Mouse (Mus musculus) myocyte (in vitro differentiated cells): ENCODE measurements around the gene Flot1. TPM values are rescaled to one million over a fixed set of nuclear protein-coding genes. Genes with fewer than 3 reads are reported as not detected.

Experiments used
- H3K27me3 ChIP-seq: one replicate; pipeline ENCODE4 v1.6.1; 2011; ENCODE audit not compliant: control insufficient read depth, insufficient read depth, insufficient read length
- H3K36me3 ChIP-seq: one replicate; pipeline ENCODE4 v1.6.1; 2011; ENCODE audit not compliant: control insufficient read depth, insufficient read depth
- H3K4me2 ChIP-seq: one replicate; pipeline ENCODE4 v1.6.1; 2011; ENCODE audit warnings: low read depth, control low read depth
- H3K4me3 ChIP-seq: one replicate; pipeline ENCODE4 v1.5.1; 2011; ENCODE audit warnings: mild to moderate bottlenecking, control low read depth, moderate library complexity
- H3K79me2 ChIP-seq: one replicate; pipeline ENCODE4 v1.6.1; 2011; ENCODE audit not compliant: control insufficient read depth, insufficient read depth
- H3ac ChIP-seq: one replicate; pipeline ENCODE4 v1.6.1; 2011; ENCODE audit not compliant: control insufficient read depth, insufficient read length
- CEBPB ChIP-seq: IDR thresholded peaks from 2 replicates; pipeline ENCODE4 v1.6.1; 2011; ENCODE audit warnings: mild to moderate bottlenecking, moderate library complexity; ENCODE audit not compliant: poor library complexity, insufficient read depth, severe bottlenecking
- E2F4 ChIP-seq: IDR thresholded peaks from one replicate; pipeline ENCODE4 v1.6.1; 2011; ENCODE audit warnings: mild to moderate bottlenecking, control low read depth, moderate library complexity; ENCODE audit not compliant: insufficient read depth
- MAX ChIP-seq: IDR thresholded peaks from one replicate; pipeline ENCODE4 v1.6.1; 2011; ENCODE audit warnings: low read depth, mild to moderate bottlenecking, control low read depth
- MYOD1 ChIP-seq, 3 experiments: IDR thresholded peaks; one replicate each; pipeline ENCODE4 v1.6.1; 2011; ENCODE audit warnings: control low read depth in 2 of 3, low read depth in 2 of 3, mild to moderate bottlenecking in 2 of 3, moderate library complexity in 1 of 3; ENCODE audit not compliant: insufficient read length in 2 of 3, control insufficient read depth in 1 of 3
- MYOG ChIP-seq, 3 experiments: IDR thresholded peaks; one replicate each; pipeline ENCODE4 v1.6.1; 2011; ENCODE audit warnings: control low read depth in 2 of 3, low read depth in 2 of 3, mild to moderate bottlenecking in 2 of 3; ENCODE audit not compliant: insufficient read length in 2 of 3, control insufficient read depth in 1 of 3, insufficient read depth in 1 of 3
- POLR2A ChIP-seq: IDR thresholded peaks from one replicate; pipeline ENCODE4 v1.6.1; 2011; ENCODE audit warnings: low read depth, mild to moderate bottlenecking, control low read depth, moderate library complexity; ENCODE audit not compliant: insufficient read length
- POLR2AphosphoS2 ChIP-seq: IDR thresholded peaks from one replicate; pipeline ENCODE4 v1.6.1; 2011; ENCODE audit warnings: low read depth, control low read depth; ENCODE audit not compliant: insufficient read length
- REST ChIP-seq: IDR thresholded peaks from one replicate; pipeline ENCODE4 v1.6.1; 2011; ENCODE audit warnings: mild to moderate bottlenecking, control low read depth, moderate library complexity; ENCODE audit not compliant: insufficient read depth, insufficient read length
- SRF ChIP-seq: IDR thresholded peaks from one replicate; pipeline ENCODE4 v1.6.1; 2011; ENCODE audit warnings: low read depth; ENCODE audit not compliant: control insufficient read depth, insufficient read length
- TCF12 ChIP-seq: IDR thresholded peaks from one replicate; pipeline ENCODE4 v1.6.1; 2011; ENCODE audit warnings: mild to moderate bottlenecking, control low read depth; ENCODE audit not compliant: poor library complexity, insufficient read depth, severe bottlenecking
- TCF3 ChIP-seq: IDR thresholded peaks from one replicate; pipeline ENCODE4 v1.6.1; 2011; ENCODE audit warnings: low read depth, control low read depth; ENCODE audit not compliant: insufficient read length
- USF1 ChIP-seq: IDR thresholded peaks from one replicate; pipeline ENCODE4 v1.6.1; 2011; ENCODE audit warnings: low read depth, mild to moderate bottlenecking, control low read depth, moderate library complexity
- polyA plus RNA-seq: library from polyadenylated mRNA; unstranded; fragments of >200 nt; fragmentation: generic; extraction: Trizol; gene quantifications from one replicate; pipeline ENCODE4 v1.2.1, GENCODE M21; 2012; ENCODE audit warnings: missing spikeins

Gene Flot1
- polyA plus RNA-seq, 1 experiment = 107 TPM

- no peaks in the 10 kb centered on the region for H3K79me2 ChIP-seq
- H3ac ChIP-seq = no peak overlapping the region
- peak overlapping the region; percentile 0 for H3K4me2 ChIP-seq
- TF ChIP-seq MYOD1 (IDR thresholded peaks at IDR 0.05; ENCODE audit: control insufficient read depth in 1 of 3, insufficient read length in 2 of 3, low read depth in 2 of 3) (no peak), POLR2A (no peak), REST (no peak)
- H3K36me3 ChIP-seq = no peaks in the 10 kb centered on the region
- no peak overlapping the region for H3K4me3 ChIP-seq
- H3K27me3 ChIP-seq = no peaks in the 10 kb centered on the region
Measured at GRCm38 (mm10) chr17:35780362-35780761, 42.7 kb upstream of the Flot1 start.

- Histone ChIP-seq H3K4me2 (no peak overlapping the region), H3K36me3 (no peaks in the 10 kb centered on the region), H3ac (no peak overlapping the region), H3K79me2 (no peaks in the 10 kb centered on the region), H3K4me3 (no peak overlapping the region), H3K27me3 (no peaks in the 10 kb centered on the region)
- no peak for TF ChIP-seq MYOG (IDR thresholded peaks at IDR 0.05; ENCODE audit: control insufficient read depth in 1 of 3, insufficient read depth in 1 of 3, insufficient read length in 2 of 3, low read depth in 2 of 3)
- TF ChIP-seq MYOD1 (IDR thresholded peaks at IDR 0.05; ENCODE audit: control insufficient read depth in 1 of 3, insufficient read length in 2 of 3, low read depth in 2 of 3) = no peak
- no peak for TF ChIP-seq POLR2A
- TF ChIP-seq MAX = no peak
- TF ChIP-seq E2F4 = no peak
- no peak for TF ChIP-seq REST
- no peak for TF ChIP-seq TCF12
- no peak for TF ChIP-seq POLR2AphosphoS2
- TF ChIP-seq SRF = no peak
- no peak for TF ChIP-seq USF1
- TF ChIP-seq TCF3 = no peak
- no peak for TF ChIP-seq CEBPB
Measured at GRCm38 (mm10) chr17:35782398-35782797, 40.6 kb upstream of the Flot1 start.

- Histone ChIP-seq H3K4me2 (no peak overlapping the region), H3K27me3 (no peaks in the 10 kb centered on the region), H3K79me2 (no peaks in the 10 kb centered on the region), H3K36me3 (no peaks in the 10 kb centered on the region), H3K4me3 (no peak overlapping the region), H3ac (no peak overlapping the region)
- no peak for TF ChIP-seq CEBPB
- TF ChIP-seq USF1 = no peak
- no peak for TF ChIP-seq MAX
- no peak for TF ChIP-seq SRF
- no peak for TF ChIP-seq MYOD1 (IDR thresholded peaks at IDR 0.05; ENCODE audit: control insufficient read depth in 1 of 3, insufficient read length in 2 of 3, low read depth in 2 of 3)
- no peak for TF ChIP-seq MYOG (IDR thresholded peaks at IDR 0.05; ENCODE audit: control insufficient read depth in 1 of 3, insufficient read depth in 1 of 3, insufficient read length in 2 of 3, low read depth in 2 of 3)
- no peak for TF ChIP-seq REST
- TF ChIP-seq TCF12 = no peak
- TF ChIP-seq POLR2AphosphoS2 = no peak
- TF ChIP-seq POLR2A = no peak
- TF ChIP-seq E2F4 = no peak
- TF ChIP-seq TCF3 = no peak
Measured at GRCm38 (mm10) chr17:35782924-35783323, 40.1 kb upstream of the Flot1 start.

GRCm38 (mm10) chr17:35783944-35784343 is 39.1 kb upstream of the Flot1 start:
- H3ac ChIP-seq = no peak overlapping the region
- no peak overlapping the region for H3K4me3 ChIP-seq
- H3K4me2 ChIP-seq = no peak overlapping the region
- no peaks in the 10 kb centered on the region for H3K79me2 ChIP-seq
- no peak for TF ChIP-seq SRF
- peak in 1 of 3 experiments; percentile 60 for TF ChIP-seq MYOD1 (IDR thresholded peaks at IDR 0.05; ENCODE audit: control insufficient read depth in 1 of 3, insufficient read length in 2 of 3, low read depth in 2 of 3)
- no peak for TF ChIP-seq MYOG (IDR thresholded peaks at IDR 0.05; ENCODE audit: control insufficient read depth in 1 of 3, insufficient read depth in 1 of 3, insufficient read length in 2 of 3, low read depth in 2 of 3)
- TF ChIP-seq POLR2AphosphoS2 = no peak
- TF ChIP-seq TCF12 = no peak
- no peak for TF ChIP-seq REST
- TF ChIP-seq MAX = no peak
- H3K27me3 ChIP-seq = no peaks in the 10 kb centered on the region
- no peaks in the 10 kb centered on the region for H3K36me3 ChIP-seq

- no peaks in the 10 kb centered on the region for H3K79me2 ChIP-seq
- H3K36me3 ChIP-seq = no peaks in the 10 kb centered on the region
- no peak overlapping the region for H3K4me3 ChIP-seq
- H3K27me3 ChIP-seq = no peaks in the 10 kb centered on the region
- TF ChIP-seq MAX (no peak), REST (no peak)
- H3K4me2 ChIP-seq = no peak overlapping the region
- H3ac ChIP-seq = no peak overlapping the region
Measured at GRCm38 (mm10) chr17:35785140-35785539, 37.9 kb upstream of the Flot1 start.
